Mouse (Mus musculus) small intestine, adult 2 months (tissue): Measurements from ENCODE around the gene Gli3.

Source experiments
- CTCF ChIP-seq: fragments of 200-500 bp; IDR thresholded peaks from 2 replicates; pipeline ENCODE4 v1.5.1; 2012; ENCODE audit warnings: low read depth, mild to moderate bottlenecking, control low read depth, inconsistent platforms, low read length, moderate library complexity, mixed read lengths; ENCODE audit not compliant: insufficient replicate concordance, insufficient read length; ENCODE audit errors: extremely low read depth
- POLR2A ChIP-seq: fragments of 200-500 bp; IDR thresholded peaks from 2 replicates; pipeline ENCODE4 v1.6.1; 2012; ENCODE audit warnings: low read depth, mild to moderate bottlenecking, control low read depth, inconsistent platforms, low read length, moderate library complexity

GRCm38 (mm10) chr13:15531568-15531967 lies 68.5 kb downstream of the Gli3 start:
- TF ChIP-seq POLR2A (no peak), CTCF (no peak)
